Mouse (Mus musculus) neural tube, embryonic 14.5 days (tissue): ENCODE measurements around the gene Clcn5. TPM values are rescaled to one million over a fixed set of nuclear protein-coding genes. Genes with fewer than 3 reads are reported as not detected.
A peak's percentile ranks its signal among the peaks of the same experiment; 100 is the strongest.

Experiments
- ATAC-seq: fragments of 200-750 bp; cut with Nextera tagmentation; 2 replicates; pipeline ENCODE4 v1.8.0; 2017; ENCODE audit warnings: low read depth, mild to moderate bottlenecking, moderate TSS enrichment, moderate library complexity
- H3K27ac ChIP-seq: fragments of 300-500 bp; sonication (generic); 2 replicates; pipeline ENCODE4 v1.5.1; 2014; ENCODE audit warnings: low read depth, mild to moderate bottlenecking, control low read depth, low read length, moderate library complexity, mixed read lengths
- H3K27me3 ChIP-seq: fragments of 300-500 bp; sonication (generic); 2 replicates; pipeline ENCODE4 v1.6.1; 2014; ENCODE audit warnings: low read length; ENCODE audit not compliant: control insufficient read depth, insufficient read depth
- H3K36me3 ChIP-seq: fragments of 300-500 bp; sonication (generic); 2 replicates; pipeline ENCODE4 v1.6.1; 2014; ENCODE audit warnings: low read length, mixed read lengths; ENCODE audit not compliant: control insufficient read depth, insufficient read depth
- H3K4me1 ChIP-seq: fragments of 300-500 bp; sonication (generic); 2 replicates; pipeline ENCODE4 v1.6.1; 2014; ENCODE audit warnings: low read length; ENCODE audit not compliant: control insufficient read depth, insufficient read depth
- H3K4me2 ChIP-seq: fragments of 300-500 bp; sonication (generic); 2 replicates; pipeline ENCODE4 v1.6.1; 2014; ENCODE audit warnings: mild to moderate bottlenecking, low read depth, low read length, control low read depth
- H3K4me3 ChIP-seq: fragments of 300-500 bp; sonication (generic); 2 replicates; pipeline ENCODE4 v1.5.1; 2014; ENCODE audit warnings: low read depth, low read length, control low read depth, mixed read lengths
- H3K9ac ChIP-seq: fragments of 300-500 bp; sonication (generic); replicated peaks from 2 replicates; pipeline ENCODE4 v1.6.1; 2014; ENCODE audit warnings: low read depth, mild to moderate bottlenecking, control low read depth, low read length, mixed read lengths
- H3K9me3 ChIP-seq: fragments of 300-500 bp; sonication (generic); 2 replicates; pipeline ENCODE4 v1.6.1; 2016; ENCODE audit warnings: low read length; ENCODE audit not compliant: control insufficient read depth
- WGBS: fragments of 180-500 bp; shearing (Covaris S2); extraction: QIAGEN DNeasy Blood & Tissue Kit; methylation state at CpG from one replicate; pipeline ENCODE4 v1.1.7; 2014; 5-methylcytosine and 5-hydroxymethylcytosine counted together
- polyA plus RNA-seq: library from polyadenylated mRNA; unstranded; fragments of >200 nt; fragmentation: Nextera tagmentation; extraction: Ambion mirVana; gene quantifications from 2 replicates; pipeline ENCODE4 v1.2.1, GENCODE M21; 2014

Clcn5 gene
- polyA plus RNA-seq, 1 experiment from 2014 or later = 10.4 TPM

DNA sequence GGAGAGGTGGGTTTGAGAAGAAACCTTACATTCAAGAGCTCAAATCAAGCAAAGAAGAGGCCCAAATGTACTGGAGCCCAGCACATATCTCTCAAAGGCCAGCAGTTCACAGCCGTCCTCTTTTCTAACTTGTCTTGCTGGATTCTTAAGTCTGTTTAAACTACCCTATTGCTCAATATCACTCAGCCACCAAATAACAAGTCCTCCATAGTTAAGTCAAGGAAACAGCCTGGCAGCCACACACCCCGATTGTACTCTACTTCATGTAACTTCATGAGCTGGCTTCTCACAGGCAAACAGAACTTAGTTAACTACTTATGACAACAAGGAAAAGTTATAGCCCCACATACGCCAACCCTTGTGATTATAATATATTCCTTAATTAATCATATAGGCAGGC, 59.4 kb downstream of the Clcn5 start:
- 87% methylated on average over 3 of the region's 3 CpGs for WGBS
- H3K4me2 ChIP-seq = no peak overlapping the region
- H3K9me3 ChIP-seq = no peaks in the 10 kb centered on the region
- no peak overlapping the region for H3K27ac ChIP-seq
- no peaks in the 10 kb centered on the region for H3K36me3 ChIP-seq
- H3K9ac ChIP-seq = no peak overlapping the region
- no peaks in the 10 kb centered on the region for H3K27me3 ChIP-seq
- no peak overlapping the region for H3K4me3 ChIP-seq
- ATAC-seq = no peak
- H3K4me1 ChIP-seq = no peaks in the 10 kb centered on the region

DNA sequence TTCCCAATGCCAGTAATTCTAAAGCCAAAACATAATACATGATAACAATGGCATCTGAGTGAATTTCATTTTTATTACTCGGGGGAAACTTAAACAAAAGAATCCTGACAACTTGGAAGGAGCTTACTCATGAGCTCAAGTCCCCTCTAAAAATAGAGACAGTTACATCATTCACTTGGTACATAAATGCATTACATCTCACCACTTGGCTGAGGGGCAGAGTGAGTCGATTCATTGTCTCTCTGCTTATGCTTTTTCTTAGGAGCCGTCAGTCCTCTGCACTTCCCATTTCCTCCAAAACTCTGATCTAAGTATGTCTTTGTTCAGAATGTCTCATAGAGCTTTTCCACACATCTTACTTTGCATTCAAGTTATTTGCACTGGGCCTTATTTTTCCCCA, 63.1 kb downstream of the Clcn5 start:
- 79% methylated on average over 3 of the region's 3 CpGs for WGBS

DNA sequence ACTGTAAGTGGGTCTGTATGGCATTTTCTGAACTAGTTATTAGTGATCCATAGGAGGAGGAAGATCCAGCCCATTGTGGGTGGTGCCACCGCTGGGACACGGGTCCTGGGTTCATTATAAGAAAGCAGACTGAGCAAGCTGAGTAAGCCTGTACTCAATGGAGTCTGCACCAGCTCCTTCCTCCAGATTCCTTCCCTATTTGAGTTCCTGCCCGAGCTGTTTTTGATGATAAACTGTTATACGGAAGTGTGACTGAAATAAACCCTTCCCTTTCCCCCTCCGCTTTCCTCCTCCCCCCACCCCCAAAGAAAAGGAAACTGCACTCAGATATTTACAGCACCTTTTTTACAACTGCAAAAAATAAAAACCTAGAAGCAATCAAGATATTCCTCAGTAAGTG, 115.1 kb downstream of the Clcn5 start:
- Histone ChIP-seq H3K4me1 (no peaks in the 10 kb centered on the region), H3K9me3 (no peaks in the 10 kb centered on the region), H3K27me3 (no peaks in the 10 kb centered on the region), H3K27ac (no peak overlapping the region), H3K9ac (no peak overlapping the region), H3K4me3 (no peak overlapping the region), H3K36me3 (no peaks in the 10 kb centered on the region), H3K4me2 (no peak overlapping the region)
- WGBS = 82% methylated on average over 5 of the region's 5 CpGs
- ATAC-seq = no peak

More for the DNA sequence above, 63.1 kb downstream of the Clcn5 start:
- Histone ChIP-seq H3K27me3 (no peaks in the 10 kb centered on the region), H3K9ac (no peak overlapping the region), H3K9me3 (no peaks in the 10 kb centered on the region), H3K4me1 (no peaks in the 10 kb centered on the region), H3K36me3 (no peaks in the 10 kb centered on the region), H3K4me2 (no peak overlapping the region), H3K4me3 (no peak overlapping the region), H3K27ac (no peak overlapping the region)
- no peak for ATAC-seq

DNA sequence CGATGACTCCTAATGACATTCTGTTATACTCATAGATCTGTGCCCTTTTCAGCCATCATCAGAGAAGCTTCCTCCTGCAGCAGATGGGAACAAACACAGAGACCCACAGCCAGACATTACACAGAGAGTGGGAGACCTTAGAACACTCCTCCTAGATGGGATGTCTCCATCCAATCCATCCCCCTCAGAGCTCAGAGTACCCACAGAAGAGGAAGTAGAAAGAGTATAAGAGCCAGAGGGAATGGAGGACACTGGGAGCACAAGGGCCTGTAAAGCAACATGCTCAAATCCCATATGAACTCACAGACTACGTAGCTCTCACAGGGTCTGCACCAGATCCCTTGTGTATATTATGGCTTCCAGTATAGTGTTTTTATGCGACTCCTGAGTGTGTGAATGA, 115.6 kb downstream of the Clcn5 start:
- ATAC-seq = no peak
- 95% methylated on average over 3 of the region's 3 CpGs for WGBS
- no peak overlapping the region for H3K4me2 ChIP-seq
- H3K36me3 ChIP-seq = no peaks in the 10 kb centered on the region
- no peak overlapping the region for H3K27ac ChIP-seq
- H3K4me1 ChIP-seq = no peaks in the 10 kb centered on the region
- H3K27me3 ChIP-seq = no peaks in the 10 kb centered on the region
- no peaks in the 10 kb centered on the region for H3K9me3 ChIP-seq
- H3K9ac ChIP-seq = no peak overlapping the region
- no peak overlapping the region for H3K4me3 ChIP-seq

DNA sequence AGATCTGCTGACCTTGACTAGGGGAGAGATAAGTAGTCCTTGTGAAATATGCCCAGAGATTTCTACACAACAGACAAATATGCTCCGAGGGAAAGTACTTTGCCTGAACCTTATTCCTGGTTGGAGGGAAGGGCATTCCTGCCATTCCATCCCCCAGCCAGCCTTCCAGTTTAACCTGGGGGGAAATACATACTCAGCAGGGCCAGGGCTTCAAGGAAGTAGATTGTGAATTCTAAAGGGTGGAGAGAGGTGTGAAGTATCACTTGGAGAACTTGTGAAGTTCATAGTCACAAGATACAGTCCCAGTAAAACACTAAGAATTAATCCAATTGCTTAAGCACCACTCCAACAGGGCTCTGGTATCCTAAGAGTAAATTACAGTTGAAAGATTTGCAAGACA, 121.3 kb downstream of the Clcn5 start:
- Histone ChIP-seq H3K4me3 (no peak overlapping the region), H3K4me2 (no peak overlapping the region), H3K9ac (no peak overlapping the region), H3K9me3 (no peaks in the 10 kb centered on the region), H3K27ac (no peak overlapping the region), H3K36me3 (no peaks in the 10 kb centered on the region), H3K4me1 (no peaks in the 10 kb centered on the region), H3K27me3 (no peaks in the 10 kb centered on the region)
- no peak for ATAC-seq
- WGBS = 50% methylated on average over 1 of the region's 1 CpGs

DNA sequence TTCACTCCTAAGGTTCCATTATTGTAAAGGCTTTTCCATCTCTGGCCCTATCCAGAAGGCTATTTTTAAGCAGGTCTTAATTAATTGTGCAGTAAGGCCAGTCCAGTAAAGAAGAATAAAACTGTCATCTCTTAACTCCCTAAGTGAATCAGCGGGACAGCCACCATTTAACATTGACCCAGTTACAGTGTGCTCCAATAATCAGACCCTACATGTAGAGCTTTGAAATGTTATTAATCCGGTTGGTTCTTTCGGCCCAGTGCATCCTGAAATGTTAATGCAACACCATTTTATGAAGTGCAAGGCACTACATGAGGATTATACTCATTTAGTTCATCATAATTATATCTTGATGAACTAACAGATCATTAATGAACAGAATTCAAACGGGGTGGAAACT, 128.3 kb downstream of the Clcn5 start:
- Histone ChIP-seq H3K27ac (no peak overlapping the region), H3K27me3 (no peaks in the 10 kb centered on the region), H3K9ac (no peak overlapping the region), H3K9me3 (no peaks in the 10 kb centered on the region), H3K4me2 (no peak overlapping the region), H3K4me3 (no peak overlapping the region), H3K36me3 (no peaks in the 10 kb centered on the region), H3K4me1 (0 out of 2 replicates have a peak, but pooled peaks cover 4% of the 10 kb centered on the region)
- 88% methylated on average over 4 of the region's 4 CpGs for WGBS
- no peak for ATAC-seq

DNA sequence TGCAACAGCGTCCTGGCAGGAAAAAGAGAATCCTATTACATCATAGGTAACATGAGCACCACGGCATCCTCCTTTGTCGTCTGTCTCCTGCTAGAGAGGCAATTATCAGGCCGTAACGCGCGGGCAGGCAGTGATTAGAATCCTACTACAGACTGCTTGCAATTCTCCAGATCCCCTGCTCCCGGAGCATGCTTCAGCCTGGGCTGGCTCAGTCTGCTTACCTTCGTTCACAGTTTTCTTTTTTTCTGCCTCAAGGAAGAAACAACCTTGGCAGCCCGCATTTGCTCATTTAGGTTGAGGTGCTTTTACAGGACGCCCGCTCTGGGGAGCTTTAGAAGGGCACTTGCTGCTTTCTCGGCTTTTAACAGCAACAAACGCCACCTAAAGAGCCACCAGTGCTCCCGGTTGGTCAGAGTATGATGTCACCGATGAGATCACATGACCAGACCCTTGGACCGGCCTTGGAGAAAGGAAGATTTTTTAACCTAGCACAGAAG, 130.8 kb downstream of the Clcn5 start:
- no peaks in the 10 kb centered on the region for H3K27me3 ChIP-seq
- H3K4me3 ChIP-seq = peak overlapping the region; percentile 32
- no peaks in the 10 kb centered on the region for H3K36me3 ChIP-seq
- peak overlapping the region; percentile 46; the same call in 1 of the 2 replicates for H3K4me2 ChIP-seq
- peak overlapping the region; percentile 37; the same call in 1 of the 2 replicates for H3K9ac ChIP-seq
- no peaks in the 10 kb centered on the region for H3K9me3 ChIP-seq
- H3K27ac ChIP-seq = peak overlapping the region; percentile 74
- 15% methylated on average over 17 of the region's 17 CpGs for WGBS
- peak; percentile 91 for ATAC-seq
- 0 out of 2 replicates have a peak, but pooled peaks cover 4% of the 10 kb centered on the region for H3K4me1 ChIP-seq

DNA sequence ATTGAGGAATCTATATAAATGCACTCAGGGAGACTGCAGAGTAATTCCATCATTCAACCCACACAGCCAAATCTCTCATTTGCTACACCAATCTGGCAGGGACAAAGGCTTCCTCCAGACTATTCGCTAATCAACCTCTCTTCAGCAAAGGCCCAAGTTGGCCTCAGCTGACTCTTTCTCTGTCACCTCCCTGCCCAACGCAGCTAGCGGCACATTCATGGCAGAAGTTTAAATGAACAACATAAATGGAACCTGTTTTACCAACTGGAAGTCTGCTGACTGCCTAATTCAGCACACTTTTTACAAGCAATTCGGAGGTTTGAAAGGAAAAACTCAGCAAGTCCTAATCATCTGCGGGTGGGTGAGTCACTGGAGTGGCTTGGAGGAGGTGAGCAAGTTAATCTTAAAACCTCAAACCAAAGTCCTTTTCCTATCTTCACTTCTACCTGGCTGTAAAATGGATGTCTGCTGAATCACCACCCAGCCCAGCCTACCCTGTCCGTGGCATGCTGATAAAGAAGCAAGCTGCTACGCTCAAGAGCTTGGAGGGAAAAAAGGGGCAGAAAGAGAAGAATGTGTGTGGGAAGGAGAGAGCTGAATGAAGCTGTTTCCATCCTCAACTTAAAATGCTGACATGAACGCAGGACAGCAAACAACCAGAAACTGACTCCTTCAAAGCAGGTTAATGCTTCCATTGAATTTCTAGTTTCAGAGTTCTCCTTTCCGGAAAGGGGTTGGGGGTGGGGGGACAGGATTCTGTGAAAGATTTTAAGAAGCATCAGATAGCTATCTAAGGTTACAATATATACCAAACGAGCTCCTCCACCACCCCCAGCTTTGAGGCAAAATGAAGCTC, 131.5 kb downstream of the Clcn5 start:
- H3K27me3 ChIP-seq = no peaks in the 10 kb centered on the region
- ATAC-seq = peak; percentile 50
- H3K9ac ChIP-seq = peak overlapping the region; percentile 37; the same call in 1 of the 2 replicates
- no peaks in the 10 kb centered on the region for H3K9me3 ChIP-seq
- peak overlapping the region; percentile 74 for H3K27ac ChIP-seq
- H3K4me1 ChIP-seq = 0 out of 2 replicates have a peak, but pooled peaks cover 4% of the 10 kb centered on the region
- H3K36me3 ChIP-seq = no peaks in the 10 kb centered on the region
- H3K4me3 ChIP-seq = peak overlapping the region; percentile 32
- 27% methylated on average over 10 of the region's 10 CpGs for WGBS
- peak overlapping the region; percentile 46 for H3K4me2 ChIP-seq

DNA sequence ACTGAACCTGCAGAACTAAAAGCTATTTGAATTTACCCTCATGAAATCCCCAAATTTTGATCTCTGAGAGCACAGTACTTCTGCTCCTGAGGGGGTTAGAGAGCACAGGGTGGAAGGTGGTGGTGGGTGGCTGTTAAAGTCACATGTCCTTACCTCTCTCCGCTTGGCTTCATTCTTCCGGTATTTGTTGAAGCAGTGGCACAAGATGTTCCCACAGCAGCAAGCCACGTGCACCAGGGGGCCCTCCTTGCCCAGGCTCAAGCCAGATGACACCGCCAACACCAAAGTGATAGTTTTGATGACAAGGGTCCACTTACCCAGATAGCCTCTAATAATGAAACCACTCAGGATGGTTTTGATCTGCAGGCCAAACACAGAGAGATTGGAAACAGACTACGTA, 149.0 kb downstream of the Clcn5 start:
- H3K36me3 ChIP-seq = no peaks in the 10 kb centered on the region
- H3K9ac ChIP-seq = no peak overlapping the region
- H3K27ac ChIP-seq = no peak overlapping the region
- no peak for ATAC-seq
- no peaks in the 10 kb centered on the region for H3K9me3 ChIP-seq
- H3K4me1 ChIP-seq = no peaks in the 10 kb centered on the region
- H3K4me3 ChIP-seq = no peak overlapping the region
- no peak overlapping the region for H3K4me2 ChIP-seq
- WGBS = 92% methylated on average over 5 of the region's 5 CpGs
- H3K27me3 ChIP-seq = no peaks in the 10 kb centered on the region
